Mouse (Mus musculus): ENCODE measurements around the gene Dgka.
A peak's percentile ranks its signal among the peaks of the same experiment; 100 is the strongest.

Dgka gene

GRCm38 (mm10) chr10:128744680-128745601 lies at the start of gene Dgka:
Gene Dgka, minus strand, starts transcription at chr10:128744855.
- Histone ChIP-seq H3K27me3 (ENCODE audit: control insufficient read depth, insufficient read depth, low read length, poor library complexity, severe bottlenecking) (no peaks in the 10 kb centered on the region), H3K36me3 (ENCODE audit: control insufficient read depth, insufficient read depth, low read length, poor library complexity, severe bottlenecking) (no peaks in the 10 kb centered on the region)
- peak; percentile 64 for DNase-seq (ENCODE audit: low read depth, low spot score)

GRCm38 (mm10) chr10:128794391-128794790 lies 49.7 kb upstream of the Dgka start:
- H3K27me3 ChIP-seq (ENCODE audit: control insufficient read depth, insufficient read depth, low read length, poor library complexity, severe bottlenecking), result no peaks in the 10 kb centered on the region
- H3K36me3 ChIP-seq (ENCODE audit: control insufficient read depth, insufficient read depth, low read length, poor library complexity, severe bottlenecking), result no peaks in the 10 kb centered on the region
- DNase-seq (ENCODE audit: low read depth, low spot score), result no peak

GRCm38 (mm10) chr10:128793258-128793657 lies 48.6 kb upstream of the Dgka start:
- DNase-seq (ENCODE audit: low read depth, low spot score), result no peak
- Histone ChIP-seq H3K36me3 (ENCODE audit: control insufficient read depth, insufficient read depth, low read length, poor library complexity, severe bottlenecking) (no peaks in the 10 kb centered on the region), H3K27me3 (ENCODE audit: control insufficient read depth, insufficient read depth, low read length, poor library complexity, severe bottlenecking) (no peaks in the 10 kb centered on the region)

- Histone ChIP-seq H3K36me3 (ENCODE audit: control insufficient read depth, insufficient read depth, low read length, poor library complexity, severe bottlenecking) (no peaks in the 10 kb centered on the region), H3K27me3 (ENCODE audit: control insufficient read depth, insufficient read depth, low read length, poor library complexity, severe bottlenecking) (no peaks in the 10 kb centered on the region)
- no peak for DNase-seq (ENCODE audit: low read depth, low spot score)
These were observed 47.4 kb upstream of the Dgka start for GRCm38 (mm10) chr10:128792041-128792440.

GRCm38 (mm10) chr10:128790398-128791124 lies 45.9 kb upstream of the Dgka start, which contains the start of gene Mmp19:
Gene Mmp19, plus strand, starts transcription at chr10:128790910.
- DNase-seq (ENCODE audit: low read depth, low spot score), result no peak
- no peaks in the 10 kb centered on the region for H3K36me3 ChIP-seq (ENCODE audit: control insufficient read depth, insufficient read depth, low read length, poor library complexity, severe bottlenecking)
- H3K27me3 ChIP-seq (ENCODE audit: control insufficient read depth, insufficient read depth, low read length, poor library complexity, severe bottlenecking), result no peaks in the 10 kb centered on the region

GRCm38 (mm10) chr10:128780200-128780599 lies 35.5 kb upstream of the Dgka start:
- DNase-seq (ENCODE audit: low read depth, low spot score), result no peak
- H3K27me3 ChIP-seq (ENCODE audit: control insufficient read depth, insufficient read depth, low read length, poor library complexity, severe bottlenecking), result no peaks in the 10 kb centered on the region
- H3K36me3 ChIP-seq (ENCODE audit: control insufficient read depth, insufficient read depth, low read length, poor library complexity, severe bottlenecking), result no peaks in the 10 kb centered on the region

GRCm38 (mm10) chr10:128779011-128779795 lies 34.5 kb upstream of the Dgka start:
- peak; percentile 33 for DNase-seq (ENCODE audit: low read depth, low spot score)
- H3K27me3 ChIP-seq (ENCODE audit: control insufficient read depth, insufficient read depth, low read length, poor library complexity, severe bottlenecking), result no peaks in the 10 kb centered on the region
- no peaks in the 10 kb centered on the region for H3K36me3 ChIP-seq (ENCODE audit: control insufficient read depth, insufficient read depth, low read length, poor library complexity, severe bottlenecking)

GRCm38 (mm10) chr10:128778441-128778840 lies 33.8 kb upstream of the Dgka start:
- Histone ChIP-seq H3K27me3 (ENCODE audit: control insufficient read depth, insufficient read depth, low read length, poor library complexity, severe bottlenecking) (no peaks in the 10 kb centered on the region), H3K36me3 (ENCODE audit: control insufficient read depth, insufficient read depth, low read length, poor library complexity, severe bottlenecking) (no peaks in the 10 kb centered on the region)
- no peak for DNase-seq (ENCODE audit: low read depth, low spot score)

GRCm38 (mm10) chr10:128773685-128774084 lies 29.0 kb upstream of the Dgka start:
- H3K27me3 ChIP-seq (ENCODE audit: control insufficient read depth, insufficient read depth, low read length, poor library complexity, severe bottlenecking), result no peaks in the 10 kb centered on the region
- peak; percentile 45 for DNase-seq (ENCODE audit: low read depth, low spot score)
- no peaks in the 10 kb centered on the region for H3K36me3 ChIP-seq (ENCODE audit: control insufficient read depth, insufficient read depth, low read length, poor library complexity, severe bottlenecking)

- DNase-seq (ENCODE audit: low read depth, low spot score), result peak; percentile 47
- no peaks in the 10 kb centered on the region for H3K36me3 ChIP-seq (ENCODE audit: control insufficient read depth, insufficient read depth, low read length, poor library complexity, severe bottlenecking)
- no peaks in the 10 kb centered on the region for H3K27me3 ChIP-seq (ENCODE audit: control insufficient read depth, insufficient read depth, low read length, poor library complexity, severe bottlenecking)
These were observed 28.2 kb upstream of the Dgka start for GRCm38 (mm10) chr10:128772895-128773294.

GRCm38 (mm10) chr10:128748252-128748864 lies 3.7 kb upstream of the Dgka start:
- Histone ChIP-seq H3K27me3 (ENCODE audit: control insufficient read depth, insufficient read depth, low read length, poor library complexity, severe bottlenecking) (no peaks in the 10 kb centered on the region), H3K36me3 (ENCODE audit: control insufficient read depth, insufficient read depth, low read length, poor library complexity, severe bottlenecking) (peaks cover 3% of the 10 kb centered on the region; the same call in 1 of the 2 replicates)
- peak; percentile 92 for DNase-seq (ENCODE audit: low read depth, low spot score)

GRCm38 (mm10) chr10:128747646-128748251 lies 3.1 kb upstream of the Dgka start, which contains the start of gene Pym1:
Gene Pym1, plus strand, starts transcription at chr10:128747889.
- Histone ChIP-seq H3K36me3 (ENCODE audit: control insufficient read depth, insufficient read depth, low read length, poor library complexity, severe bottlenecking) (peaks cover 3% of the 10 kb centered on the region; the same call in 1 of the 2 replicates), H3K27me3 (ENCODE audit: control insufficient read depth, insufficient read depth, low read length, poor library complexity, severe bottlenecking) (no peaks in the 10 kb centered on the region)
- DNase-seq (ENCODE audit: low read depth, low spot score), result peak; percentile 68

GRCm38 (mm10) chr10:128746972-128747645 lies 2.5 kb upstream of the Dgka start:
- H3K36me3 ChIP-seq (ENCODE audit: control insufficient read depth, insufficient read depth, low read length, poor library complexity, severe bottlenecking), result no peaks in the 10 kb centered on the region
- no peak for DNase-seq (ENCODE audit: low read depth, low spot score)
- no peaks in the 10 kb centered on the region for H3K27me3 ChIP-seq (ENCODE audit: control insufficient read depth, insufficient read depth, low read length, poor library complexity, severe bottlenecking)

Data from splenic B cell, adult 2 months (primary cell).